Mouse (Mus musculus): Measurements from ENCODE around the gene Zmiz1. TPM values are rescaled to one million over a fixed set of nuclear protein-coding genes. Genes with fewer than 3 reads are reported as not detected.

The Zmiz1 gene
- polyA plus RNA-seq, 1 experiment from 2014 or later = 37.4 TPM

GRCm38 (mm10) chr14:25539493-25540116, 80.6 kb downstream of the Zmiz1 start:
- H3K4me2 ChIP-seq (ENCODE audit: low read length) = no peak overlapping the region
- H3K27ac ChIP-seq (ENCODE audit: low read depth) = no peak overlapping the region
- peaks cover 6% of the 10 kb centered on the region for H3K4me1 ChIP-seq (replicated peaks; ENCODE audit: control insufficient read depth, insufficient read depth, low read length)
- no peaks in the 10 kb centered on the region for H3K27me3 ChIP-seq (replicated peaks; ENCODE audit: control insufficient read depth, insufficient read depth, low read length)
- no peak overlapping the region for H3K9ac ChIP-seq (ENCODE audit: low read length)
- H3K9me3 ChIP-seq (ENCODE audit: control insufficient read depth, low read length) = no peaks in the 10 kb centered on the region
- DNase-seq (ENCODE audit: low spot score) (no peak), ATAC-seq (replicated peaks; ENCODE audit: low FRiP score, low TSS enrichment, low read depth) (no peak)
- H3K4me3 ChIP-seq (ENCODE audit: low read depth, low read length) = no peak overlapping the region
- H3K36me3 ChIP-seq (ENCODE audit: control insufficient read depth, insufficient read depth, low read length) = peaks cover 44% of the 10 kb centered on the region
- WGBS = 78% methylated on average over 10 of the region's 10 CpGs

GRCm38 (mm10) chr14:25540172-25540571, 81.2 kb downstream of the Zmiz1 start:
- H3K4me3 ChIP-seq (ENCODE audit: low read depth, low read length) = no peak overlapping the region
- H3K9ac ChIP-seq (ENCODE audit: low read length) = no peak overlapping the region
- no peaks in the 10 kb centered on the region for H3K9me3 ChIP-seq (ENCODE audit: control insufficient read depth, low read length)
- H3K27me3 ChIP-seq (replicated peaks; ENCODE audit: control insufficient read depth, insufficient read depth, low read length) = no peaks in the 10 kb centered on the region
- 81% methylated on average over 4 of the region's 4 CpGs for WGBS
- DNase-seq (ENCODE audit: low spot score) = no peak
- no peak overlapping the region for H3K4me2 ChIP-seq (ENCODE audit: low read length)
- H3K27ac ChIP-seq (ENCODE audit: low read depth) = no peak overlapping the region
- no peak for ATAC-seq (replicated peaks; ENCODE audit: low FRiP score, low TSS enrichment, low read depth)
- H3K4me1 ChIP-seq (replicated peaks; ENCODE audit: control insufficient read depth, insufficient read depth, low read length) = peaks cover under 1% of the 10 kb centered on the region; the same call in 1 of the 2 replicates
- peaks cover 44% of the 10 kb centered on the region for H3K36me3 ChIP-seq (ENCODE audit: control insufficient read depth, insufficient read depth, low read length)

GRCm38 (mm10) chr14:25541213-25541612, 82.2 kb downstream of the Zmiz1 start:
- H3K9me3 ChIP-seq (ENCODE audit: control insufficient read depth, low read length) = no peaks in the 10 kb centered on the region
- peaks cover 42% of the 10 kb centered on the region for H3K36me3 ChIP-seq (ENCODE audit: control insufficient read depth, insufficient read depth, low read length)
- no peak overlapping the region for H3K4me3 ChIP-seq (ENCODE audit: low read depth, low read length)
- 69% methylated on average over 5 of the region's 5 CpGs for WGBS
- no peaks in the 10 kb centered on the region for H3K27me3 ChIP-seq (replicated peaks; ENCODE audit: control insufficient read depth, insufficient read depth, low read length)
- H3K4me2 ChIP-seq (ENCODE audit: low read length) = no peak overlapping the region
- ATAC-seq (replicated peaks; ENCODE audit: low FRiP score, low TSS enrichment, low read depth) = no peak
- no peak for DNase-seq (ENCODE audit: low spot score)
- H3K4me1 ChIP-seq (replicated peaks; ENCODE audit: control insufficient read depth, insufficient read depth, low read length) = no peaks in the 10 kb centered on the region
- no peak overlapping the region for H3K27ac ChIP-seq (ENCODE audit: low read depth)
- no peak overlapping the region for H3K9ac ChIP-seq (ENCODE audit: low read length)

- WGBS = 91% methylated on average over 4 of the region's 4 CpGs
- H3K27me3 ChIP-seq (replicated peaks; ENCODE audit: control insufficient read depth, insufficient read depth, low read length) = no peaks in the 10 kb centered on the region
- no peak overlapping the region for H3K27ac ChIP-seq (ENCODE audit: low read depth)
- ATAC-seq (replicated peaks; ENCODE audit: low FRiP score, low TSS enrichment, low read depth) = no peak
- no peak overlapping the region for H3K4me2 ChIP-seq (ENCODE audit: low read length)
- no peak overlapping the region for H3K4me3 ChIP-seq (ENCODE audit: low read depth, low read length)
- H3K4me1 ChIP-seq (replicated peaks; ENCODE audit: control insufficient read depth, insufficient read depth, low read length) = peaks cover 19% of the 10 kb centered on the region
- no peak overlapping the region for H3K9ac ChIP-seq (ENCODE audit: low read length)
- H3K36me3 ChIP-seq (ENCODE audit: control insufficient read depth, insufficient read depth, low read length) = peaks cover 39% of the 10 kb centered on the region
- no peaks in the 10 kb centered on the region for H3K9me3 ChIP-seq (ENCODE audit: control insufficient read depth, low read length)
- no peak for DNase-seq (ENCODE audit: low spot score)
Observed at GRCm38 (mm10) chr14:25543098-25543497, 84.1 kb downstream of the Zmiz1 start.

GRCm38 (mm10) chr14:25543927-25544326, 84.9 kb downstream of the Zmiz1 start:
- H3K9ac ChIP-seq (ENCODE audit: low read length) = no peak overlapping the region
- DNase-seq (ENCODE audit: low spot score) = no peak
- peaks cover 39% of the 10 kb centered on the region for H3K36me3 ChIP-seq (ENCODE audit: control insufficient read depth, insufficient read depth, low read length)
- no peak for ATAC-seq (replicated peaks; ENCODE audit: low FRiP score, low TSS enrichment, low read depth)
- no peaks in the 10 kb centered on the region for H3K9me3 ChIP-seq (ENCODE audit: control insufficient read depth, low read length)
- H3K4me3 ChIP-seq (ENCODE audit: low read depth, low read length) = no peak overlapping the region
- no peak overlapping the region for H3K27ac ChIP-seq (ENCODE audit: low read depth)
- peaks cover 27% of the 10 kb centered on the region for H3K4me1 ChIP-seq (replicated peaks; ENCODE audit: control insufficient read depth, insufficient read depth, low read length)
- no peaks in the 10 kb centered on the region for H3K27me3 ChIP-seq (replicated peaks; ENCODE audit: control insufficient read depth, insufficient read depth, low read length)
- no peak overlapping the region for H3K4me2 ChIP-seq (ENCODE audit: low read length)
- WGBS = 86% methylated on average over 4 of the region's 4 CpGs

- no peak overlapping the region for H3K4me2 ChIP-seq (ENCODE audit: low read length)
- no peak overlapping the region for H3K9ac ChIP-seq (ENCODE audit: low read length)
- no peaks in the 10 kb centered on the region for H3K27me3 ChIP-seq (replicated peaks; ENCODE audit: control insufficient read depth, insufficient read depth, low read length)
- no peaks in the 10 kb centered on the region for H3K9me3 ChIP-seq (ENCODE audit: control insufficient read depth, low read length)
- no peak for DNase-seq (ENCODE audit: low spot score)
- 0 out of 2 replicates have a peak, but pooled peaks have one; percentile 29 for ATAC-seq (replicated peaks; ENCODE audit: low FRiP score, low TSS enrichment, low read depth)
- peak overlapping the region; percentile 59 for H3K27ac ChIP-seq (ENCODE audit: low read depth)
- H3K36me3 ChIP-seq (ENCODE audit: control insufficient read depth, insufficient read depth, low read length) = peaks cover 33% of the 10 kb centered on the region; the same call in 1 of the 2 replicates
- H3K4me3 ChIP-seq (ENCODE audit: low read depth, low read length) = no peak overlapping the region
- peaks cover 35% of the 10 kb centered on the region for H3K4me1 ChIP-seq (replicated peaks; ENCODE audit: control insufficient read depth, insufficient read depth, low read length)
- WGBS = 39% methylated on average over 14 of the region's 14 CpGs
Observed at GRCm38 (mm10) chr14:25546852-25547621, 88.1 kb downstream of the Zmiz1 start.

GRCm38 (mm10) chr14:25547882-25548281, 88.9 kb downstream of the Zmiz1 start:
- no peak overlapping the region for H3K4me2 ChIP-seq (ENCODE audit: low read length)
- WGBS = 78% methylated on average over 9 of the region's 9 CpGs
- no peak for DNase-seq (ENCODE audit: low spot score)
- H3K9ac ChIP-seq (ENCODE audit: low read length) = no peak overlapping the region
- peak overlapping the region; percentile 59 for H3K27ac ChIP-seq (ENCODE audit: low read depth)
- ATAC-seq (replicated peaks; ENCODE audit: low FRiP score, low TSS enrichment, low read depth) = no peak
- no peaks in the 10 kb centered on the region for H3K9me3 ChIP-seq (ENCODE audit: control insufficient read depth, low read length)
- peaks cover 36% of the 10 kb centered on the region for H3K4me1 ChIP-seq (replicated peaks; ENCODE audit: control insufficient read depth, insufficient read depth, low read length)
- no peaks in the 10 kb centered on the region for H3K27me3 ChIP-seq (replicated peaks; ENCODE audit: control insufficient read depth, insufficient read depth, low read length)
- H3K36me3 ChIP-seq (ENCODE audit: control insufficient read depth, insufficient read depth, low read length) = peaks cover 33% of the 10 kb centered on the region; the same call in 1 of the 2 replicates
- no peak overlapping the region for H3K4me3 ChIP-seq (ENCODE audit: low read depth, low read length)

GRCm38 (mm10) chr14:25548650-25549049, 89.7 kb downstream of the Zmiz1 start:
- Histone ChIP-seq H3K27me3 (replicated peaks; ENCODE audit: control insufficient read depth, insufficient read depth, low read length) (no peaks in the 10 kb centered on the region), H3K27ac (ENCODE audit: low read depth) (peak overlapping the region; percentile 59; the same call in 1 of the 2 replicates), H3K4me2 (ENCODE audit: low read length) (no peak overlapping the region), H3K9me3 (ENCODE audit: control insufficient read depth, low read length) (no peaks in the 10 kb centered on the region), H3K9ac (ENCODE audit: low read length) (no peak overlapping the region), H3K4me1 (replicated peaks; ENCODE audit: control insufficient read depth, insufficient read depth, low read length) (peaks cover 44% of the 10 kb centered on the region), H3K36me3 (ENCODE audit: control insufficient read depth, insufficient read depth, low read length) (peaks cover 35% of the 10 kb centered on the region; the same call in 1 of the 2 replicates), H3K4me3 (ENCODE audit: low read depth, low read length) (no peak overlapping the region)
- ATAC-seq (replicated peaks; ENCODE audit: low FRiP score, low TSS enrichment, low read depth) = no peak
- DNase-seq (ENCODE audit: low spot score) = no peak
- WGBS = 31% methylated on average over 6 of the region's 6 CpGs
